Mouse (Mus musculus): ENCODE measurements around the gene Lpp.
A peak's percentile ranks its signal among the peaks of the same experiment; 100 is the strongest.

Gene Lpp

DNA sequence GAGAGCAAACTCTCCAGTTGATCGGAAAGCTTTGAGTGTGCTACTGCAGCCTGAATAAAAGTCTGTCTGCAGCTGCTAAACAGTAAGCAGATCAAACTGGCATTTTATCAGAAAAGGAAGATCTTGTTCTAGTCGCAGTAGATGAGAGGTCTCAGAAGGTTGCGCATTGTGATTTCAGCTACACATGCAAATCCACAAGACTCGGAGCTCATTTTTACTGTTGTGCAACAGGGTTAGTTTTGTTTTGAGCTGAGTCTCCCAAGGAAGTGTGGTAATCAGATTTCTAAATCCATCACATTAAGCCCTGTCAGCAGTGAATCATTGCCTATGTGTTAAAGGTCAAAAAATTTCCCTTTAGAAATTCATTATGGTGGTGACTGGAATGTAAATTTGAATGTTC, 540.4 kb downstream of the Lpp start:
- DNase-seq (ENCODE audit: low read depth) = peak; percentile 81

DNA sequence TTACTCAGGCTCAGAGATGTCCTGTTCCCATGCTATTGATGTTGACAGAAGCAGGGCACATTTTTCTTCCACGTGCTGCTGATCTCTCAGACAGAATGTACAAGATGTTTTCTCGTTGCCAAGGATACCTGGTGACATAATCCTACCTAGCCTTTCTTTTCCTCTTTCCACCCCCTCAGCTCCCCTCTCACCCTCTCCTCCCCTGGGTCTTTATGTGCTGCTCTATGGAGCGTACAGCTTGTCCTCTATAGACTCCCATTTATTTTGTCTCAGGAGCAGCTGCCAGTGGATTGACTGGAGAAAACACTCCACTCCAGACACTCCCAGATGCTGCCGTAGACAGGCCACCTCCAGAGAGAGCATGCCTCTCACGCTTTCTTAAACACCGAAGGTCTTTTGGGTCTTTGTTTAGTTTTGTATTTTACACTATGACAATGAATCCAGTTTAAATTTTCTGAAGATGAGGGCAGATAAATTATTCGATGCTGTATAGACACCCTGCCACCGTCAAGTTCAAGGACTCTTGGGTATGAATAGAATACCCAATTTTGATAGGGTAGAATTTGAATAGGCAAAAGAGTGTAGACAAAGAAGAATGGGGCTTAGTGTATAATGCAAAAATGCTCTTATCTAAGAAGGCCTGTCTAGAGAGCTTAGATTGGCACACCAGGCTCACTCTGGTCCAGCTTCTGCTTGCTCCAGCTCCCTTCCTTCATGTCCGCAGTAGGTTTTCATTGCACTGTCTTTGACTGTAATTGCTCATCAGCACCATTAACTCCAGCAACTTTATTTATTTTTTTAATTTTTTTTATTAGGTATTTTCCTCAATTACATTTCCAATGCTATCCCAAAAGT, 548.2 kb downstream of the Lpp start:
- no peak for DNase-seq (ENCODE audit: low read depth)

DNA sequence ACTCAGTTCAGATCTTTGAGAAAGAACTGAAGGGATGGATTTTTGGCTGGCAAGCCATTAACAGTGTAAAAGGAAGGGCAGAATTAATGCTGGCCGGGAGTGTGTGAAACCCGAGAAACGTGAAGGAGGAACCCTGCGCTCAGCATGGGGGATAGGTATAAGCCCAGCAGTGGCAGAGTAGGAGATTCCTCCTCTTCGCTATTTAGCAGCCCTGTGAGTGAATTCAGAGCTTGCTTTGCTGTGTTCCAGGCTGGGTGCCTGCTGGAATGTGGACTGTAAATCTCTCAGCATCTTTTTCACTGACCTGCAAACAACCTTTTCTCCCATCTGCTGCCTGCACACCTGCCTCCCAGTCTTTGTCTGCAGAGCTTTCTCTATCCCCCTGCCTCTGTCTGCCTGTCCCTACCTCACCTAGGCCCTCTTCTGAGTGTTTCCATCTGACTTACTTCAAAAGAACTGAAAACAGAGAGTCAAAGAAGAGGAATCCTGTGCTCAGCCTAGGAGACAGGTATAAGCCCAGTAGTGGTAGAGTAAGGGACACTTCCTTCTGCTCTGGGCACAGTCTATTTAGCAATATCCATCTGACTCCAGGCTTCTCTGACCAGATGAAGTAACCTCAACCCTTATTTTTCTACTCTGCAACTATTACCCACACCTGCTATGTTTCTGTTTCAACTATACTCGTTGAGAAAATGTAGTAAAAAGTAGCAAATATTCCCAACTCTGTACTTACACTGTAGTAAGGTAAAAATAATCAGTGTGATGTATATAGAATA, 550.4 kb downstream of the Lpp start:
- no peak for DNase-seq (ENCODE audit: low read depth)

DNA sequence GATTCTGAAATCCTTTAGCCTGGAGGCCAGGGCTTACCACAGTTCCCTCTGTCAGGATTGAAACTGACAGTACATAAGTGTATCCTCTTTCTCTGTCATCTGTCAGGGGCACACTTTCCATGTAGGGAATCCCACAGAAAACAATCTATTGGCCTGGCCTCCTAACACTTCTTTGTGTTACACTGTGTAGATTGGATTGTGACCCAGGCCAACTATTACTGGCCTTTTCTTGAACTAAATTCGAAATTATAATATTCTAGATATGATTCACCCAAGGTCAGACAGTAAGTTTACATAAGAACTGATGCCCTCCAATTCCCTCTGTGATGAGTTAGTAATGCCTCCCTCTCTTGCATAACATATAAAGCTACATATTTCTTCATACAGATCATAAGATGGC, 553.0 kb downstream of the Lpp start:
- no peak for DNase-seq (ENCODE audit: low read depth)

DNA sequence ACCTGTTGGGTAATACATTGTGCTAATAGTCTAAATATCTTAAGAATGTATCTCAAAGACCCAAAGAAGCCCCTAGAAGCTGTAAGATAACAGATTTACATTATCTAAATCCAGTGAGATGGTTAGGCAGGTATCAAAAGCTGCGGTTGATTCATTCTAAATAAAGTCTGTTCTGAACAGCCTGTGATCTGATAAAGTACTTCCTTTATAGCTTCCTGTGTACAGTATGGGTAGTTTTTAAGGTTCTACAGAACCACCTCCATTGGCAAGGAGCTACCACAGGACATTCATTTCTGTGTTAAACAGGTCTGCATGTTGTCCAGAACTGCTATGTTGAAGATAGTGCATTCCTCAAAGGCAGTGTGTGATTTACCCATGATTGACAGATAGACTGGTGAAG, 554.2 kb downstream of the Lpp start:
- DNase-seq (ENCODE audit: low read depth) = no peak

DNA sequence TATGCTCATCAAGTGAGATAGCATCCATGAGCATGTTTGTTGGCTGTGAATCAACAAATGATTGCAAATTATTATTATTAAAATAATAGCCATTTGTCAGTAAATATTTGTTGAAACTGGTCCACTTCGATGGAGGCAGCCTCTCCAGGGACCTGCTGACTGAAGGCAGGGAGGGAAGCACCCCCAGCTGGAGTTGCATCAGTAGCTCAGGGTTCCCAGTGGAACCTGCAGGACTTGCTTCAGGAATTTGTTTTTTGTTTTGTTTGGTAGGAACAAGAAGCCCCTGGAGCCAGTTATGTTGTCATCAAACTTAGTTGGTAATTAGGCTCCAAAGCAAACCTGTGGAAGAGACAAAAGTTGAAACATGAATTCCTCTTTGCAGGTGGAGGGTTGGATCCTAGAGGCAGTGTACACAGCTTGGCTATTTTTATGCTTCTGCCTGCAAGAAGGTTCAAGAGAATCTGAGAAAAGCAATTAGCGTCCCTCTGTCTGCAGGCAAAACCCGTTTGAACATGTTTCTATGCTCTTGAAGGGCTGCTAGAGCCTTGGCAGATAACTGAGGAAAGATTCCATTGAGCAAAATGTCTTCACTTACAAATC, 554.9 kb downstream of the Lpp start:
- DNase-seq (ENCODE audit: low read depth) = no peak

DNA sequence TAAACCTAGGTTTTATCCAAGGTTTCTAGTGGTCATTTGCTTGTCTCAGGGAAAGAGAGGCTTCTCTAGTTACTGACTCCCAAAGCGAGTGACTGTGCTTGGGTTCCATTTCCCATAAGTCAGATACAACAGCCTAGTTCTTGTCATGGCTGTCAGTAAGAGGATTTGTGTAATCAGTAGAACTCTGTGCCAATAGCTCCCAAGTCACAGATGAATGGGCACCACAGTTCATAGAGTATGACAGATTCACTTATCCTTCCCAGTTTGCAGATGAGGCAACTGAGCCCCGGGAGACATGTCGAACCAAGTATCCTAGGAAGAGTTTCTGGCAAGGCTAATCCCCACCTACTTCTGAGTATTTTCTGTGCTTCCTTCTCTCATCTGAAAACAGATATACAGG, 556.0 kb downstream of the Lpp start:
- no peak for DNase-seq (ENCODE audit: low read depth)

DNA sequence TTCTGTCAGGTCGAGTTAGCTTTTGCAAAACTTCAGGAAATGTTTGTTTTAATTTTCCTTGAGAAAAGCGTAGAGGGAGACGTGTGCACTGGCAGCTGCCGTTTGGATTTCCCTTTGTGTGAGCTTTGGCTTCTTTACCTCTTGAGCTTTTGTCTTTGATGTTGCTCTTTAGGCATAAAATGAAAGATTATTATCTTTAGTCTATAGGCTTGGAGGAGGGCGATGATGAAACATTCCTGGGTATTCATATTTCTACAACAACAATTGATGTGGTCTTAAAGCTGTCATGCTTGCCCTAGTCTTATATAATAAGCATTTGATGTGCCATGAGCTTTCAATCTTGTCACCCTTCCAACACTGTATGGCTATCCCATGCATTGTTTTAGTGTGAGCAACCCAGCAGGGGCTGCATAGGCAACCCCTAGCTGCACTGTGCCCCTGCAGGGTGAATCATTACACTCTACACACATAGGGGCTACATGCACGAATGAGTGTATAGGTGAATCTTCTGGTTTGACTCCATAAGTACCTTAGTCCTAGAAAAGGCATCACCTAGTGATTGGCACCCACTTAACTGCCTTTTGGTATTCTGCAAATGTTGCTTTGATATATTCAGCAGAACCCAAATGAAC, 556.9 kb downstream of the Lpp start:
- DNase-seq (ENCODE audit: low read depth) = no peak

DNA sequence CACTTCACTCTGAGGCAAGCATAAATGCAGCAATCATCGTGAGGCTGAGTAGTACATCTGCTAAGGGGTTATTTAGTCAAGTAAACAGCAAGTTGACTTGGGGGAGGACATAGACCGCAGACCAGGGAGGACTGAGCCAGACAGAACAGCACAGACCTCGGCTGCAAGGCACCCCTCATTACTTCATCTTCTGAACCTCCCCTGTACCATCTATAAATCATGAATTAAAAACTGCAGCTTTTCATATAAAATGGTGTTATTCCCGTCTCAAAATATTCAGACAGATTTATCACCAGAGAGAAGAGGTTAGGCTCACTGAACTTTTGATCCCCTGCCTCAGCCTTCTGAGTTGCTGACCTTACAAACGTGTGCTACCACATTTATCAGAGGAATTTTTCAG, 558.6 kb downstream of the Lpp start:
- DNase-seq (ENCODE audit: low read depth) = no peak

DNA sequence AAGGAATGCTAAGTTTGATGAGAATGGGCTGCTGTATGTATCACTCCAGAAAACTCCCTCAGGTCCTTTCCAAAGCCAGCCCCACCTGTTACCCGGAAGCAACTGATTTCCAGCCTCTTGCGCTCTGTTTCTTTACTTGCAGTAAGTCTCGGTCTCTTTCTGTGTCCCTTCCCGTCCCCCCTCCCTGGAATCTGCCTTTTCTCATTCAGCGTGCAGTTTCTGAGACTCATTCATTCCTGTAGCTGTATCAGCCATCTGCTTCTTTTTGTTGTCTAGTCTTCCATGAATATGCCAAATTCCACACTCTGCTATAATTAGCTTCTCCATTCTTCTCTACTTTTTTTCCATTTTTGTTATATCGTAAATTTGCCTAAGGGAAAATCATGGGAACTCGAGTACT, 561.7 kb downstream of the Lpp start:
- no peak for DNase-seq (ENCODE audit: low read depth)

DNA sequence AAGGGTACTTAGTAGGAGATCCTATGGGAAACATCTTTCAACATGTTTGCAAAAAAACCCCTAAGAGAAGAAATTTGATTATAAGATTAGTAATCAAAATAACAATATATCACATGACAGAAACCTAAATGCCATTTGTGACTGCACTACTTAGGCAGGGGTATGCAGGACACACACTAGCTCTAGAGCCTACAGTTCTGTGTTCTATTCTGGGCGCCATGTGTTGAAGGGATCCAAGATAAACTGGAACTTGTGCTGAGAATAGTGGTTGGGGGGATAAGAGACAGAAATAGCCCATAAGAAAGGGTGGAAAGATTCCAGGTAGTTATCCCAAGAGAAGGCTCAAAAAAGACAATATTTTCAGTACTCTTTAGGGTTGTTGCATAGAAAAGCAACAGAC, 565.4 kb downstream of the Lpp start:
- DNase-seq (ENCODE audit: low read depth) = no peak

DNA sequence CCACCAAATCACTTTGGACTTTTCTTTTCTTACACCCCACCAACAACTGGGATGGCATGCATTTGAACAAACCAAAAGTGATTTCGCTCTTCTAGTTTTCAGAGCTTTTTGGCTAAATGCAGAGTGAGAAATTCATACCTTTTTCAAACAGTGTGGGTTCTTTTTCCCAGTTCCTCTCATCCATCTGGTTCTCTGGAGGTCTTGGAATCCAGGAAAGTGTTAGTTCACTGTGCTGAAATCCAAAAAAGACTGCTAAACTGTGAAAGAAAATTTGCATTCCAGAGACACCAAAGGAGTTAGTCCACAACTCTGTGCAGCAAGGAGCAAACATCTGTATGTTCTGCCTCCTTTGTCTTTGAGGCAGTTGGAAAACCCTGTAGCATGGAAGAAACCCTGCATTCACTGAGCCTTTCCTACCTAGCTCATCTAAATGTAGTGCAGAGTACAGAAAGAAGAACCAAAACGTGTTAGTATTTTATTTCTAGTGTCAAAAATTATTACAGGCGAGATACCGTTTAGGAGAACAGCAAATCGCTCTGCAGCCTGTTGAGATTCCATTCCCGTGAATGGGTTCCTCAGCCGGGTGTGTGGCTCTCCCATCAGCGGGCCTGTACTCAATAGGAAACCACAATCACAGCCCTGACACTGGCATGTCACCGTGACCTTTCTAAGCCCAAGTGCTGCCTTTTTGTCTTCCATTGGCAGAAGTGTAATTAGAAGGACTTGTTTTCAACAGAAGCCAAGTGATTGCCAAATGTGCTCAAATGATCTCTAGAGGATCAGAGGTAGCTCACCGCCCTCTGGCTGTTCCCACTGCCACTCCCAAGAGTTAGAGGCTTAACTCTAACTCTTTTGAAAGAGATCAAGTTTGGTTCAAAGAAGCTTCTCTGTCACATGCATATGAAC, 567.8 kb downstream of the Lpp start:
- DNase-seq (ENCODE audit: low read depth) = peak; percentile 64

DNA sequence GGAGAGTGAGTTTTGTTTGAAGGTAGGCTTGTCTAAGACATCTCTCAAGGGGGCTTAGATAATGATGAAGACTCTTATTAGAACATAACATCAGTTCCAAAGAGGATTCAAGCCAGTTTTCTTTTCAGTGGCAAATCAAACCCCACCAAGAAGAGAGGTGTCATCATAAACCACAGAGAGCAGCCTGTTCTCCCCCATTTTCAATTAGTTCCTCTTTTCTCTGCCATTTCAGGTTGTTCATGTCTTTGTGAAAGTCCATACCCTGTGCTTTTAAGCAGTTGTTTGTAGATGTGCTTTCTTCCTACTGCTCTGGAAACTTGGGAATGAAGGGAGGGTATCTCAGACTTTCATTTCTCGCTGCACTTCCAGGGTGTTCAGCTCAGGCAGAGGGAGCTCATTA, 571.0 kb downstream of the Lpp start:
- no peak for DNase-seq (ENCODE audit: low read depth)

DNA sequence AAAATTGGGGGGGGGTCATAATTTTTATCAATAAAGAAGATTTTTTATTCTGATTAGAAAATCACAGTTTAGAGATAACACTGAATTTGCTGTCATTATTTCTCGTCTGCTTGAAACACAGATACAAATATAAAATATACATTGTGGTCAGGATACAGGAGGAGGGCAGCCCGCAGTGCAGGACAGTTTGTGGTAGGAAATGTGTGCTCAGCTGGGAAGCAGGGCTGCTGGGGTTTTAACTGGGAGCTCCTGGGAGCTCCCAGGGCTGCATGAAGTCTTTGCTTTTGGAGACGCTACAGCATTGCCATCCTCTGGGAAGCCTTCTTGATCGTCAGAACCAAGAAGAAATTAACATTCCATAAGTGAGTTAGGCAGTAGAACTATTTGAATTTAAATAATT, 571.8 kb downstream of the Lpp start:
- DNase-seq (ENCODE audit: low read depth) = no peak

DNA sequence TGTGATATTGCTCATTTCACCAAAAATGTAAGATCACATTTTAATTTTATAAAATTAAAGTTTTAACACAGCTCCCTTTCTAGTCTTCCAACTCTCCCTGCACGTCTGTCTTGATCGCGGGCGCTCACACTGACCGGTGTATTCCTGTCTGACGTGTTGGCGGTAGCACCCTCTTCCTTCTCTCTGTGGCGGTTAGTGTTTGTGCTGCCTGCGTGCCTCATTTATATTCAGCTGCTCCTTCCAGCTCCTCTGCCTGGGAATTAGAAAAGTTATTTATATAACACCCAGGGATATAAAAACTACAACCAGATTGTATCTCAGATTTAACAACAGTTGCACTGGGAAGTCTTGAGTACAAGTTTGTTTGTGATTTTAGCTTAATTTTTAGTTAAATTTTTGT, 573.2 kb downstream of the Lpp start:
- DNase-seq (ENCODE audit: low read depth) = no peak

DNA sequence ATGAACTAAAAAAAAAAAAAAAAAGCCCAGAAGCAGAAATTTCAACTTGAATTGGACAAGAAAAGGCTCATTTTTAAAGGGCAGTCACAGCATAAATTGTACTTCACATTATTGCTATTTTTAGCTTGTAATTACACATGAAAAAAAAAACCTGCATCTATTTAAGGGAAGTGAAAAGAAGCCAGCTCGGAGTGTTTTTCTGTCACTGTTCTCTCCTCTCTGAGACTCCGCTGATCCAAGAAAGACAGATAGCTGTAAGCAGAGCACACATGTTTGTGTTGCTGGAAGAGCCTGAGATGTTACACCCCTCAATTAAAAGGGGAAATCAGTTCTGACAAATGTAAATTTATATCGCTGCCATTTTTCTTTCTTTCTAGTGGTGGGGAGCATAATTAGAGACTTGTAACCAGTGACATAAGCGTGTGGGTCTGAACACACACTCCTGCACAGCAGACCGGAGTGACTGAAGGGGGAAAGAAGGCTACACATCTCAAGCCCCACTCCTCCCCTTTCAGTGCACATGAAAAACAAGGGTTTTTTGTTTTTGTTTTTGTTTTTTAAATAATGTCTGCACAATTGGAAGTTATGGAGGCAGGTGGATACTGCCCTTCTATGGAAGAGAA, 579.8 kb downstream of the Lpp start:
- DNase-seq (ENCODE audit: low read depth) = no peak

DNA sequence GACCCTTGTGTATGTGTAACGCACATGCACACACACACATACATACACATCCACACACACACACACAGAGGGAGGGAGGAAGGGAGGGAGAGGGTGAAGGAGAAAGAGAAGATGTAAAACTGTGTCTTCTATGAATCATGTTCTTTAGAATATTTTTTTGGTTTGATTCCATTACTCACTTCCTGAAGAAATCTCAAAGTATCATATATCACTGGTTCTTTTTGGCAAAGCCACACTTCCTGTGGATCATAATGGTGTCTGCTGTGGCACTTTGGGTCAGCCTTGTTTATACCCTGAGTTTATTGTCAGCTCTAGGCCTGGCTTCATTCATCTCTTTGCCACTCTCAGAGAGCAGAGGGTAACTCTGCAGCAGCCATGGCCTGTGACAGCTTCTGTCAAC, 584.5 kb downstream of the Lpp start:
- no peak for DNase-seq (ENCODE audit: low read depth)

DNA sequence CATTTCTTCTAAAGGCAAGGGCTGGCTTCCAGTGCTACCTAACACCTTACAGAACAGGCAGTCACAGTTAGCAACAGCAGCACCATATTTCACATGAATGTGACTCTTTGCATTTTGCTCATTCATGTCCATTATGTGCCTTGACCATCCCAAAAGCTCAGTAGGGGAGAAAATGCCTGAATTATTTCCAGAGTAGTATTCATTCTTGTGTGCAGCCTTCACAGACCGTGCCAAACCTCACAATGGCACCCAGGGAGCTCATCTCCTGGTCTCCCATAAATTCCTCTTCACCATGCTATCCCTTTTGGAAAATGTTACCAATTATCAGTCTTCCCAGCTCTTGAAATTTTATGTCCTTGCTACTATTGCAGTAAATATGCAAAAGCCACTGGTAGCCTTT, 584.9 kb downstream of the Lpp start:
- DNase-seq (ENCODE audit: low read depth) = no peak

DNA sequence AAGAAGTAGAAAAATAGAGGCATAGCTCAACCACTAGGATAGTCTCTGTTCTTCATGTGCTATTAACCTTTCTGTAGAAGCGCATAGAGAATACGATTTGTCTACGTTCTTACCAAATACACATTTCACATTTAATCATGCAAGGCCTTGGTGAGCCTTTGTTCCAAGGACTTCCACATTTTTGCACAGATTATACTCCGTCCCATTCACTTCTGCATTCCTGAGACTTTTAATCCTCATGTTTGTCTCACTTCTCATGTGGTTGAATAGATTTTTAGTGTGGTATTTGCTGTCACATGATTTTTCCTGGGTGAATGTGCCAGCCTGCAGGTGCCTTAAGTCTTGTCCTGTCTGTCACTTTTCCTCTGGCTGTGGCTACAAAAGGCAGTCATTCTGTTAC, 586.1 kb downstream of the Lpp start:
- DNase-seq (ENCODE audit: low read depth) = no peak

DNA sequence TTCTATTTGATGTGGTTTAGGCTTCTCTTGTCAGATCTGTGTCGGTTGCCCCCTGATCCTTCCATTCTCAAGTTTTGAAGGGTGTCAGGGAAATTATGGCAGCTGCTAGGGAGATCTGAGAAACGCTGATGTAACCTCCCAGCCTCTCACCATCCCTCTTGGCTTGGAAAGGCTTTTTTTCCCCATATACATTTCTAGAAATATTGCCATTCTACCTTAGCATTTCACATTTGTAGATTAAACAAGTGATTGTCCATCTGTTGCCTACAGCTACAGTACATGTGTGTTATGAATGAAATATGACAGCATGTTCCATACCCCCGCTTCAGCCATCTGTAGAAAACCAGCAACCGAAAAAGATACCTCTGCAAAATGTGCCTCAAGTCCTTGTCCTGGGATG, 589.5 kb downstream of the Lpp start:
- DNase-seq (ENCODE audit: low read depth) = no peak

DNA sequence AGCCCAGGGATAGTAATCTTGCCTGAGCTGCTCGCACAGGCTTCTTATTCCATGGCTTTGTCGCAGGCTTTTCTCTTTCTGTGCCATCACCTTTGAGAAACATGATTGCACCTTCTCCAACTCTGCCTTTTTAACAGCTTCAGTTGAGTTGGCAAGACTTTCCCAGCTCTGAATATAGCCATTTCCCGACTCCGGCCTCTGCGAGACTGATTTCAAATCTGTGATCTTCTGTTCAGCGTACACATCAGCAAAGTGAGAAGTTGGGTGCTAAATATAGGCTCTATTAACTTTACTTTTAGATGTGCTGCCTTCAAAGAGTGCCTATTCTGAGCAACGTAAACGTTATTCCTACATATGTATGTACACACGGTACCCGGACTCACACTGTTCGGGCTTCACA, 597.0 kb downstream of the Lpp start:
- DNase-seq (ENCODE audit: low read depth) = no peak
